ENCODE assay signal across 25 mouse cellular contexts in genomic region chr8:88241871-88242270, GRCm38 (mm10). TPM values are rescaled to one million over a fixed set of nuclear protein-coding genes. Genes with fewer than 3 reads are reported as not detected.
DNase-seq lines count a peak whose midpoint lies in the region; ATAC-seq and TF ChIP-seq lines count a peak whose summit lies in the region.
"Had no signal": no experiment of that assay in that cellular context is flagged by ENCODE, and none has a peak within 500 bp of the region (broad histone marks: within the 10 kb centered on the region; RNA-seq: fewer than 3 reads in every experiment).

No protein-coding gene starts in this region.

- dilution Hi-C loops in CH12.LX (cut with MboI; ENCODE audit: extremely low pct_ligation_motif_present, extremely low pct_unique_long_range_greater_than_20kb, low sequenced_read_pairs) = no loop called here

- H3K9me3 ChIP-seq in CH12.LX (replicated peaks; ENCODE audit: low read length) = no peaks in the 10 kb centered on the region
- H3K9me3 ChIP-seq: embryonic facial prominence, embryonic 12.5 days; embryonic facial prominence, embryonic 15.5 days; heart, embryonic 10.5 days; hindbrain, embryonic 12.5 days; hindbrain, embryonic 15.5 days had no signal

- no peak for TF ChIP-seq POLR2A in CH12.LX (IDR thresholded peaks at IDR 0.05; ENCODE audit: low read depth, low read length)
- TF ChIP-seq POLR2A in bone marrow macrophage, adult 2 months (IDR thresholded peaks at IDR 0.05; ENCODE audit: borderline replicate concordance, low read depth, low read length) = no peak

- no peak for TF ChIP-seq CTCF in CH12.LX (conservative IDR thresholded peaks at IDR 0.05 in 1 of 2, IDR thresholded peaks at IDR 0.05 in 1 of 2; ENCODE audit: low read depth in 2 of 2, low read length in 2 of 2)
- TF ChIP-seq CTCF in bone marrow macrophage, adult 2 months (IDR thresholded peaks at IDR 0.05; ENCODE audit: low read depth, low read length) = no peak

- H3K27me3 ChIP-seq in CH12.LX (replicated peaks) = no peaks in the 10 kb centered on the region
- H3K27me3 ChIP-seq in splenic B cell, adult 2 months (ENCODE audit: control insufficient read depth, insufficient read depth, low read length, poor library complexity, severe bottlenecking) = no peaks in the 10 kb centered on the region
- H3K27me3 ChIP-seq: embryonic facial prominence, embryonic 12.5 days; embryonic facial prominence, embryonic 15.5 days; hindbrain, embryonic 12.5 days; hindbrain, embryonic 15.5 days had no signal

- no peak overlapping the region for H3K4me3 ChIP-seq in CH12.LX (replicated peaks in 1 of 3; ENCODE audit: low read depth in 2 of 3, low read length in 2 of 3, poor library complexity in 1 of 3)
- H3K4me3 ChIP-seq in bone marrow macrophage, adult 2 months (ENCODE audit: insufficient read depth, low read length) = no peak overlapping the region
- H3K4me3 ChIP-seq: embryonic facial prominence, embryonic 12.5 days; embryonic facial prominence, embryonic 15.5 days; gastrocnemius, adult 2 months; heart, adult 2 months; heart, embryonic 10.5 days; hindbrain, embryonic 12.5 days; hindbrain, embryonic 15.5 days had no signal

- H3K9ac ChIP-seq in CH12.LX (ENCODE audit: insufficient read depth, low read depth) = no peak overlapping the region
- H3K9ac ChIP-seq: embryonic facial prominence, embryonic 12.5 days; embryonic facial prominence, embryonic 15.5 days; forebrain, postnatal 0 days; hindbrain, embryonic 12.5 days; hindbrain, embryonic 15.5 days had no signal

- H3K27ac ChIP-seq in CH12.LX (ENCODE audit: insufficient read depth, low read depth) = no peak overlapping the region
- peak overlapping the region; percentile 56 for H3K27ac ChIP-seq in bone marrow macrophage, adult 2 months (ENCODE audit: insufficient read depth, low read depth, low read length)
- H3K27ac ChIP-seq: embryonic facial prominence, embryonic 12.5 days; embryonic facial prominence, embryonic 15.5 days; gastrocnemius, adult 2 months; heart, adult 2 months; heart, embryonic 10.5 days; hindbrain, embryonic 12.5 days; hindbrain, embryonic 15.5 days had no signal

- H3K79me2 ChIP-seq in CH12.LX (replicated peaks; ENCODE audit: control insufficient read depth, extremely low read depth, insufficient read depth, poor library complexity, severe bottlenecking) = peaks cover 6% of the 10 kb centered on the region; the same call in 1 of the 2 replicates

- ATAC-seq in megakaryocyte, adult 5-6 weeks (ENCODE audit: poor library complexity, severe bottlenecking) = peak; percentile 74
- ATAC-seq: CD4-positive, CD25-positive, alpha-beta regulatory T cell, adult 4 months; forebrain, embryonic 14.5 days; forebrain, postnatal 0 days; intestine, postnatal 0 days had no signal

- peaks cover 11 to 49% of the 10 kb centered on the region in 2 experiments for H3K36me3 ChIP-seq in CH12.LX (replicated peaks in 1 of 2; ENCODE audit: control insufficient read depth in 1 of 2, insufficient read depth in 1 of 2, low read length in 1 of 2)
- H3K36me3 ChIP-seq in splenic B cell, adult 2 months (ENCODE audit: control insufficient read depth, insufficient read depth, low read length, poor library complexity, severe bottlenecking) = 0 out of 2 replicates have a peak, but pooled peaks cover 2% of the 10 kb centered on the region

- in situ Hi-C loops in CH12.LX (cut with MboI; ENCODE audit: low pct_ligation_motif_present, low pct_unique_long_range_greater_than_20kb, low sequenced_read_pairs) = no loop called here

- DNase-seq in CH12.LX (ENCODE audit: extremely low read depth) = peak; percentile 82
- peak; percentile 58 for DNase-seq in splenic B cell, adult 2 months (ENCODE audit: low read depth, low spot score)
- DNase-seq in embryo, embryonic 11 days = no peak
- DNase-seq in liver = no peak
- DNase-seq in gastrocnemius, postnatal 14 days = no peak
- DNase-seq: adrenal gland, adult 8-10 months; adrenal gland, postnatal 36 days; cerebellum, adult 11 months; cerebellum, adult 2 months; cerebellum, adult 9-11 months; cerebellum, postnatal 25 days; forebrain, postnatal 0 days; gastrocnemius, adult 2 months; gastrocnemius, postnatal 25 days; heart, adult 2 months had no signal

- peaks cover 10 to 28% of the 10 kb centered on the region in 2 experiments for H3K4me1 ChIP-seq in CH12.LX (ENCODE audit: control insufficient read depth in 1 of 2, insufficient read depth in 2 of 2)
- H3K4me1 ChIP-seq in bone marrow macrophage, adult 2 months (ENCODE audit: control insufficient read depth, insufficient read depth, low read length) = peaks cover 27% of the 10 kb centered on the region
- H3K4me1 ChIP-seq: embryonic facial prominence, embryonic 12.5 days had no signal

- peak overlapping the region; percentile 36; the same call in 1 of the 2 replicates for H3K4me2 ChIP-seq in CH12.LX (ENCODE audit: insufficient read depth, low read depth, poor library complexity, severe bottlenecking)
- H3K4me2 ChIP-seq: embryonic facial prominence, embryonic 12.5 days; embryonic facial prominence, embryonic 15.5 days; hindbrain, embryonic 12.5 days; hindbrain, embryonic 15.5 days had no signal

- TF ChIP-seq EP300 in CH12.LX (IDR thresholded peaks at IDR 0.05; ENCODE audit: low read length) = peak; percentile 89

- no peak for TF ChIP-seq RAD21 in CH12.LX (IDR thresholded peaks at IDR 0.05; ENCODE audit: low read depth, low read length)

- intact Hi-C loops in gastrocnemius, postnatal 14 days (cut with DNase I; ENCODE audit: low total_unique reads) = loop anchor here (10.0 kb wide), 1 partner anchor 77 kb away; no protein-coding TSS in a partner anchor

TF ChIP-seq in CH12.LX, 34 proteins besides CTCF, POLR2A, EP300 and RAD21:
- TF ChIP-seq HCFC1 (IDR thresholded peaks at IDR 0.05; ENCODE audit: low read depth, low read length) (no peak), IRF4 (IDR thresholded peaks at IDR 0.05; ENCODE audit: low read depth, low read length) (peak; percentile 88), SMC3 (IDR thresholded peaks at IDR 0.05; ENCODE audit: low read depth, low read length) (no peak), JUND (conservative IDR thresholded peaks at IDR 0.05; ENCODE audit: low read depth, low read length) (no peak), CHD2 (IDR thresholded peaks at IDR 0.05; ENCODE audit: low read length) (peak; percentile 12; the same call in 1 of the 2 replicates), JUN (IDR thresholded peaks at IDR 0.05; ENCODE audit: insufficient read depth, low read depth, low read length) (no peak), KAT2A (IDR thresholded peaks at IDR 0.05; ENCODE audit: insufficient replicate concordance, low read length) (no peak), TCF12 (IDR thresholded peaks at IDR 0.05; ENCODE audit: low read depth, low read length) (no peak), MYC (IDR thresholded peaks at IDR 0.05; ENCODE audit: low read depth, low read length) (0 out of 2 replicates have a peak, but pooled peaks have one; percentile 26), MEF2A (IDR thresholded peaks at IDR 0.05; ENCODE audit: borderline replicate concordance, low read depth, low read length) (0 out of 2 replicates have a peak, but pooled peaks have one; percentile 34)

RNA-seq across cellular contexts. Expression of gene Adcy7, which starts 30.3 kb away (rescaled TPM):
- total RNA-seq in CH12.LX (2012; rRNA removed) (25.7 and 25.9 TPM in 2 replicates), CH12.LX (2014; rRNA removed) (25.5 and 27.0 TPM in 2 replicates)
- polyA plus RNA-seq in CH12.LX (2012; ENCODE audit: insufficient read length, low read depth) = 28.5 and 28.8 TPM in 2 replicates
- polyA plus RNA-seq in bone marrow macrophage, adult 2 months (2012; ENCODE audit: insufficient read depth, insufficient read length, missing spikeins) = 145 and 146 TPM in 2 replicates
- 43.5 and 58.4 TPM in 2 replicates for total RNA-seq in megakaryocyte, adult 5-6 weeks (2015)
- 63.7 and 70.3 TPM in 2 replicates for total RNA-seq in megakaryocyte, adult 5-6 weeks (2017)
- total RNA-seq in gastrocnemius, postnatal 14 days (2021) = 10 to 100 TPM in 1 of 2 experiments, 1 to 10 TPM in 1; 6.8 to 13.3 TPM

RNA-seq across cellular contexts. Expression of gene Tent4b, which starts 42.9 kb away (rescaled TPM):
- total RNA-seq in CH12.LX (2012; rRNA removed) (20.1 and 26.8 TPM in 2 replicates), CH12.LX (2014; rRNA removed) (27.9 and 33.6 TPM in 2 replicates)
- polyA plus RNA-seq in CH12.LX (2012; ENCODE audit: insufficient read length, low read depth) = 32.4 and 37.8 TPM in 2 replicates
- 28.9 and 31.0 TPM in 2 replicates for polyA plus RNA-seq in bone marrow macrophage, adult 2 months (2012; ENCODE audit: insufficient read depth, insufficient read length, missing spikeins)
- 30.2 and 40.9 TPM in 2 replicates for total RNA-seq in megakaryocyte, adult 5-6 weeks (2015)
- 36.6 and 40.6 TPM in 2 replicates for total RNA-seq in megakaryocyte, adult 5-6 weeks (2017)
- 10 to 100 TPM; 10.1 to 11.2 TPM for total RNA-seq in gastrocnemius, postnatal 14 days (2021)

Comparison
In these comparisons a context has a peak if more than half of its experiments do, and no peak if none do; other contexts are left out.
1. DNase-seq: peak in CH12.LX (single experiment) and splenic B cell, adult 2 months (single experiment); none in embryo, embryonic 11 days (single experiment), liver (single experiment) and gastrocnemius, postnatal 14 days (single experiment).